ENCODE assay signal across 22 mouse cellular contexts in genomic region chr12:66156980-66157629, GRCm38 (mm10).
A peak's percentile ranks its signal among the peaks of the same experiment; 100 is the strongest.
DNase-seq lines count a peak whose midpoint lies in the region; ATAC-seq lines count a peak whose summit lies in the region.
"Had no signal": no experiment of that assay in that cellular context is flagged by ENCODE, and none has a peak within 500 bp of the region (broad histone marks: within the 10 kb centered on the region; RNA-seq: fewer than 3 reads in every experiment).

No protein-coding gene starts in this region.

- no peaks in the 10 kb centered on the region for H3K9me3 ChIP-seq in forebrain, embryonic 13.5 days (replicated peaks)
- H3K9me3 ChIP-seq: embryonic facial prominence, embryonic 15.5 days; hindbrain, embryonic 15.5 days; megakaryocyte, embryonic 14.5 days had no signal

- H3K9ac ChIP-seq in forebrain, embryonic 13.5 days = no peak overlapping the region
- H3K9ac ChIP-seq: embryonic facial prominence, embryonic 15.5 days; hindbrain, embryonic 15.5 days; liver, postnatal 0 days had no signal

- peak; percentile 76 for ATAC-seq in forebrain, embryonic 13.5 days
- ATAC-seq: intestine, embryonic 16.5 days; liver, postnatal 0 days had no signal

- WGBS in forebrain, embryonic 13.5 days = 36% methylated on average over 3 of the region's 3 CpGs

- no peak overlapping the region for H3K4me3 ChIP-seq in forebrain, embryonic 13.5 days
- H3K4me3 ChIP-seq: embryonic facial prominence, embryonic 15.5 days; heart, adult 2 months; hindbrain, embryonic 15.5 days; megakaryocyte, embryonic 14.5 days; myocyte had no signal

- no peak overlapping the region for H3K4me2 ChIP-seq in forebrain, embryonic 13.5 days
- H3K4me2 ChIP-seq: embryonic facial prominence, embryonic 15.5 days; hindbrain, embryonic 15.5 days had no signal

- DNase-seq in frontal cortex, adult 2 months (ENCODE audit: extremely low spot score in 1 of 2, low spot score in 1 of 2) = peak; percentile 14 to 31
- no peak for DNase-seq in frontal cortex, postnatal 10 days (ENCODE audit: low spot score in 2 of 2)
- peak; percentile 4 to 16 for DNase-seq in right cerebral cortex, adult 2 months (ENCODE audit: low spot score in 2 of 2)
- DNase-seq in right cerebral cortex, postnatal 36 days (ENCODE audit: low spot score in 2 of 2) = no peak
- DNase-seq in yolk sac, embryonic 10.5 days (ENCODE audit: low spot score) = no peak
- DNase-seq in cerebellum, adult 9-11 months = no peak
- no peak for DNase-seq in cerebellum, adult 11 months
- DNase-seq: adrenal gland, postnatal 36 days; cerebellum, adult 8-10 months; gastrocnemius, postnatal 25 days; heart, adult 2 months; heart, postnatal 4 days; liver, postnatal 0 days; right cerebral cortex, postnatal 14 days; thymus, adult 2 months had no signal

- H3K27ac ChIP-seq in forebrain, embryonic 13.5 days = no peak overlapping the region
- H3K27ac ChIP-seq: embryonic facial prominence, embryonic 15.5 days; heart, adult 2 months; hindbrain, embryonic 15.5 days had no signal

- H3K36me3 ChIP-seq in forebrain, embryonic 13.5 days (ENCODE audit: poor library complexity, severe bottlenecking) = no peaks in the 10 kb centered on the region
- H3K36me3 ChIP-seq: embryonic facial prominence, embryonic 15.5 days; hindbrain, embryonic 15.5 days had no signal

- no peaks in the 10 kb centered on the region for H3K27me3 ChIP-seq in forebrain, embryonic 13.5 days
- H3K27me3 ChIP-seq: CH12.LX; embryonic facial prominence, embryonic 15.5 days; hindbrain, embryonic 15.5 days; megakaryocyte, embryonic 14.5 days had no signal

- H3K4me1 ChIP-seq in forebrain, embryonic 13.5 days = peaks cover 9% of the 10 kb centered on the region
- H3K4me1 ChIP-seq: embryonic facial prominence, embryonic 15.5 days; hindbrain, embryonic 15.5 days; megakaryocyte, embryonic 14.5 days had no signal

Comparison
In these comparisons a context has a peak if more than half of its experiments do, and no peak if none do; other contexts are left out.
1. DNase-seq: peak in frontal cortex, adult 2 months (2 of 2) and right cerebral cortex, adult 2 months (2 of 2); none in frontal cortex, postnatal 10 days (0 of 2), right cerebral cortex, postnatal 36 days (0 of 2), yolk sac, embryonic 10.5 days (single experiment), cerebellum, adult 9-11 months (single experiment) and cerebellum, adult 11 months (single experiment).